Mouse (Mus musculus) heart, postnatal 0 days (tissue): Measurements from ENCODE around the gene Epb41l4b.

Source experiments
- CTCF ChIP-seq: IDR thresholded peaks from 2 replicates; pipeline ENCODE4 v1.5.1; 2016; ENCODE audit warnings: antibody characterized with exemption, control low read depth, low read depth
- EP300 ChIP-seq: IDR thresholded peaks from 2 replicates; pipeline ENCODE4 v1.6.1; 2016; ENCODE audit warnings: antibody characterized with exemption, low read depth

DNA sequence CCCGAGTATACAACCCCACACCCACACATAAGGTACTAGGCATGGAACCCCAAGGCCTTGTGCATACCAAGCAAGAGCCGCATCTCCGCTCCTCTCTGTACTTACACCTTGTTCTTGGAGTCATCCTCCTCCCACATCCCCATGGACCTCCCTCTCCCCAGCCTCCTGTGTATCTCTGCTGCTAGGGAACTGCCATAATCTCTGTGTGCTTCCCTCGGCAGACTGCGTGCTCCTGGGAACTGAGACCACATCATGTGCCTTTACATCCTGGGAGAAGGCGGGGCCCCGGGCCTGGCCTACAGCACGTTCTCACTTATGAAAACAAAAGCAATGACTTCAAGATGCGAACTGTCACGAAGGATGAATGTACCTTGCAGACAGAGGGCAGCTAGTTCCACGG, 59.6 kb downstream of the Epb41l4b start:
- TF ChIP-seq CTCF: no peak
- TF ChIP-seq EP300: no peak
